Mouse (Mus musculus): Measurements from ENCODE around the gene Rgs12. TPM values are rescaled to one million over a fixed set of nuclear protein-coding genes. Genes with fewer than 3 reads are reported as not detected.

Rgs12 gene
- polyA plus RNA-seq (2012): 5.5 and 5.6 TPM in 2 replicates

- no peak for TF ChIP-seq GATA1 (IDR thresholded peaks at IDR 0.05; ENCODE audit: low read length)
Observed at GRCm38 (mm10) chr5:34948861-34949760, at the start of gene Rgs12. Rgs12 (plus strand) TSS chr5:34949445.

GRCm38 (mm10) chr5:34899787-34900469, 49.3 kb upstream of the Rgs12 start:
- TF ChIP-seq GATA1 (IDR thresholded peaks at IDR 0.05; ENCODE audit: low read length): no peak

- no peak for TF ChIP-seq GATA1 (IDR thresholded peaks at IDR 0.05; ENCODE audit: low read length)
Observed at GRCm38 (mm10) chr5:34902371-34902770, 46.9 kb upstream of the Rgs12 start.

GRCm38 (mm10) chr5:34902811-34903385, 46.3 kb upstream of the Rgs12 start:
- TF ChIP-seq GATA1 (IDR thresholded peaks at IDR 0.05; ENCODE audit: low read length): no peak

GRCm38 (mm10) chr5:34904412-34904811, 44.8 kb upstream of the Rgs12 start:
- no peak for TF ChIP-seq GATA1 (IDR thresholded peaks at IDR 0.05; ENCODE audit: low read length)

GRCm38 (mm10) chr5:34907230-34907629, 42.0 kb upstream of the Rgs12 start:
- TF ChIP-seq GATA1 (IDR thresholded peaks at IDR 0.05; ENCODE audit: low read length): no peak

- TF ChIP-seq GATA1 (IDR thresholded peaks at IDR 0.05; ENCODE audit: low read length): no peak
Observed at GRCm38 (mm10) chr5:34907910-34908725, 41.1 kb upstream of the Rgs12 start, which contains the start of gene Msantd1. Msantd1 (plus strand) TSS chr5:34908012.

GRCm38 (mm10) chr5:34908726-34909633, 40.3 kb upstream of the Rgs12 start:
- TF ChIP-seq GATA1 (IDR thresholded peaks at IDR 0.05; ENCODE audit: low read length): no peak

- no peak for TF ChIP-seq GATA1 (IDR thresholded peaks at IDR 0.05; ENCODE audit: low read length)
Observed at GRCm38 (mm10) chr5:34909634-34910503, 39.4 kb upstream of the Rgs12 start.

GRCm38 (mm10) chr5:34910504-34910815, 38.8 kb upstream of the Rgs12 start:
- no peak for TF ChIP-seq GATA1 (IDR thresholded peaks at IDR 0.05; ENCODE audit: low read length)

GRCm38 (mm10) chr5:34915801-34916200, 33.4 kb upstream of the Rgs12 start:
- no peak for TF ChIP-seq GATA1 (IDR thresholded peaks at IDR 0.05; ENCODE audit: low read length)

- no peak for TF ChIP-seq GATA1 (IDR thresholded peaks at IDR 0.05; ENCODE audit: low read length)
Observed at GRCm38 (mm10) chr5:34917234-34917655, 32.0 kb upstream of the Rgs12 start.

- peak; percentile 89 for TF ChIP-seq GATA1 (IDR thresholded peaks at IDR 0.05; ENCODE audit: low read length)
Observed at GRCm38 (mm10) chr5:34918785-34919184, 30.5 kb upstream of the Rgs12 start.

Data from G1E-ER4 (cell line).